Mouse (Mus musculus): ENCODE measurements around the gene Ltb4r1. TPM values are rescaled to one million over a fixed set of nuclear protein-coding genes. Genes with fewer than 3 reads are reported as not detected.

Ltb4r1 gene
- polyA plus RNA-seq, 1 experiment from 2014 or later: 4.8 TPM

DNA sequence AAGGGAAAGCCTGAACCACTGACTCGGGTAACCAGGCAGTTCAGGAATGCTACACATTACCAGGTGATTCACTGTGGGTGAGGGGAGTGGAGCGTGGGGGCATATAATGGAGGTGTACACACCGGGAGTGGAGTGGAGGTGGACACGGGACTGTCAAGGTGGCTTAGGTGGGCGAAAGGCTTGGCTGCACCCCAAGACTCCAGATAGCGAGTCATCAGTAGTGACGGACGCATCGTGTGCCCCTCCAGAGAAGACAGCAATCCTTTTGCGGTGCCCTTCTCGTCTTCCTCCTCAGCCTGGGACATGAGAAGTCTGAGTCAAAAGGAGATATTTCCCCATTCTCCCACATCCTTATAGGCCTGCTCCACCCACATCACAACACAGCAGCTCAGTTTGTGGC lies 12.0 kb downstream of the Ltb4r1 start:
- Histone ChIP-seq H3K9ac (ENCODE audit: low read length) (no peak overlapping the region), H3K27ac (ENCODE audit: low read length) (no peak overlapping the region; the same call in 1 of the 2 replicates), H3K4me1 (ENCODE audit: control insufficient read depth, insufficient read depth, low read length) (peaks cover 19% of the 10 kb centered on the region; the same call in 1 of the 2 replicates), H3K4me2 (ENCODE audit: low read depth, low read length) (no peak overlapping the region), H3K4me3 (replicated peaks; ENCODE audit: low read length) (no peak overlapping the region), H3K27me3 (ENCODE audit: control insufficient read depth, insufficient read depth, low read length) (no peaks in the 10 kb centered on the region), H3K9me3 (replicated peaks; ENCODE audit: control insufficient read depth, low read length) (no peaks in the 10 kb centered on the region), H3K36me3 (ENCODE audit: control insufficient read depth, insufficient read depth, low read length) (no peaks in the 10 kb centered on the region)
- no peak for ATAC-seq (ENCODE audit: insufficient read depth, low FRiP score)
- WGBS: 83% methylated on average over 11 of the region's 11 CpGs

DNA sequence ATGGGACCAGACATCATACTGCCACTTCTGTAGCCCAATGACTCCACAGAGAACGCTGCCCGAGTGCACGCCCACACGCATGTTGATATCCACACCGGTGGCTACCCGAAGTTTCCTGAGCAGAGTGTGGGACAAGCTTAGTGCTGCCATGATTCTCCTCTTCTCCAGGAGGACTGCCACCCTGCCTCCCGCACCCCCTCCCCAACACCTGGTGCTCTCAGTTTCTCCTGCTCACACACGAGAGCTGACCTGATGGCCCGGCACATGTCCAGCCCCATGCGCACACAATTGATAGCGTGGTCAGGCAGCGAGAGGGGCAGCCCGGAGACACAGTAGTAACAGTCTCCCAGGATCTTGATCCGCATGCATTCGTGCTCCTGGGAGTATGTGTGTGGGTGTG lies 12.9 kb downstream of the Ltb4r1 start:
- no peak overlapping the region for H3K9ac ChIP-seq (ENCODE audit: low read length)
- no peak for ATAC-seq (ENCODE audit: insufficient read depth, low FRiP score)
- H3K27ac ChIP-seq (ENCODE audit: low read length): no peak overlapping the region
- no peak overlapping the region for H3K4me2 ChIP-seq (ENCODE audit: low read depth, low read length)
- peaks cover 25% of the 10 kb centered on the region; the same call in 1 of the 2 replicates for H3K4me1 ChIP-seq (ENCODE audit: control insufficient read depth, insufficient read depth, low read length)
- H3K27me3 ChIP-seq (ENCODE audit: control insufficient read depth, insufficient read depth, low read length): no peaks in the 10 kb centered on the region
- H3K9me3 ChIP-seq (replicated peaks; ENCODE audit: control insufficient read depth, low read length): no peaks in the 10 kb centered on the region
- no peak overlapping the region for H3K4me3 ChIP-seq (replicated peaks; ENCODE audit: low read length)
- 91% methylated on average over 15 of the region's 15 CpGs for WGBS
- H3K36me3 ChIP-seq (ENCODE audit: control insufficient read depth, insufficient read depth, low read length): no peaks in the 10 kb centered on the region

DNA sequence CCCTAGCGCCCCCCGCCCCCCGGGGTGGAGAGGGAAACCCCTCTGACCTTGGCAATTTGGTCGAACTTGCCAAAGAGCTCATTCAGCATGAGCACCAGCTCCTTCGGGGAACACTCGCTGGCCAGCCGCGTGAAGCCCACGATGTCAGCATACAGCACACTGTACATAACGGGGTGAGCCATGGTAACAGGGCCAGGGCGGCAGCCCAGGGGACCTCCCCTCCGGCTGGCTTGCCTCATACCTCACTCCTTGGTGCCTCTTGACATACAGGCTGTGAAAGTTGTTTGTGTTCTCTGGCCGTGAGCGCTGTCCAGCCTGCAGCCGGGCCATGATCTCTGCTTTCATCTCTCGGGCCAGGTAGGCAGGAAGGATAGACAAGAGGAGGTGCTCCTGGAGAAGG lies 13.9 kb downstream of the Ltb4r1 start:
- Histone ChIP-seq H3K36me3 (ENCODE audit: control insufficient read depth, insufficient read depth, low read length) (no peaks in the 10 kb centered on the region), H3K9me3 (replicated peaks; ENCODE audit: control insufficient read depth, low read length) (no peaks in the 10 kb centered on the region), H3K4me2 (ENCODE audit: low read depth, low read length) (no peak overlapping the region), H3K4me3 (replicated peaks; ENCODE audit: low read length) (no peak overlapping the region), H3K4me1 (ENCODE audit: control insufficient read depth, insufficient read depth, low read length) (peaks cover 27% of the 10 kb centered on the region; the same call in 1 of the 2 replicates), H3K27me3 (ENCODE audit: control insufficient read depth, insufficient read depth, low read length) (no peaks in the 10 kb centered on the region), H3K27ac (ENCODE audit: low read length) (no peak overlapping the region), H3K9ac (ENCODE audit: low read length) (no peak overlapping the region)
- WGBS: 52% methylated on average over 16 of the region's 16 CpGs
- no peak for ATAC-seq (ENCODE audit: insufficient read depth, low FRiP score)

DNA sequence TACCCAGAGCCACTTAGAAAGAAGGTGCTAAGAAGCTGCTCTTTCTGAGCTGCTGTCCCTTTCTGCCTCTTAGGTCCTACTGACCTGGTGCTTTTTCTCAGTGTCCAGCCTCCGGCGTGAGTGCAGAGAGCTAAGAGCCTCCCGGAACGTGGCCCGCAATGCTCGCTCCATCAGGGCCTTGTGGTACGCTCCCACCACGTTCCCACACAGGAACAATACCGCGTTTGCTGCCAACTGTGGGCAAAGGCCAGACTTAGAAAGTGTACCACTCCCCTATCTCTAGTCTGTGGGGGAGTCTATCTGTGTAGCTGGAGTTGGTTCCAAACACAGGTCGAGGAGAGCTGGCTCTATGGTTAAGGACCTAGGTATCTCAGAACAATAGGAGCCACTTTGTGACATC lies 15.0 kb downstream of the Ltb4r1 start:
- Histone ChIP-seq H3K9me3 (replicated peaks; ENCODE audit: control insufficient read depth, low read length) (no peaks in the 10 kb centered on the region), H3K4me1 (ENCODE audit: control insufficient read depth, insufficient read depth, low read length) (peaks cover 27% of the 10 kb centered on the region; the same call in 1 of the 2 replicates), H3K27ac (ENCODE audit: low read length) (no peak overlapping the region), H3K36me3 (ENCODE audit: control insufficient read depth, insufficient read depth, low read length) (no peaks in the 10 kb centered on the region), H3K27me3 (ENCODE audit: control insufficient read depth, insufficient read depth, low read length) (0 out of 2 replicates have a peak, but pooled peaks cover 3% of the 10 kb centered on the region), H3K4me3 (replicated peaks; ENCODE audit: low read length) (no peak overlapping the region), H3K9ac (ENCODE audit: low read length) (no peak overlapping the region), H3K4me2 (ENCODE audit: low read depth, low read length) (no peak overlapping the region)
- no peak for ATAC-seq (ENCODE audit: insufficient read depth, low FRiP score)
- 83% methylated on average over 11 of the region's 11 CpGs for WGBS

DNA sequence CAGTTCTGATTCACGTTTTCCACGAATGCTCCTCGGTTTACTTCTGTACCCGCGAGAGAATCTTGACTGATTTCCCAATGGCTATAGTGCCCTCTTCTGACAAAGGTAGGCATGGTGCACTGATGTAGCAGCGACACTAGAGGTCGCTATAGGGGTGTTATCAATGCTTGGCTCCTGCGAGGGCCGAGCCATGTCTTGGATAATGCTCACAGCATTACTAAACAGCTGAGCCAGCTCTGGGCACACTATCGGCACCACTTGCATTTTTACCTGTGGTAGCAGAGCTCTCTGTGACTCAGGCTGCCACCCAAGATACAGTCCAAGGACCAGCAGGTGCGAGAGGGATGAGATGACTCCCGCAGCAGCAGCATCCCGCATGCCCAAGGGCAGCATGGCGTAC lies 15.5 kb downstream of the Ltb4r1 start:
- H3K9me3 ChIP-seq (replicated peaks; ENCODE audit: control insufficient read depth, low read length): no peaks in the 10 kb centered on the region
- WGBS: 16% methylated on average over 14 of the region's 14 CpGs
- H3K36me3 ChIP-seq (ENCODE audit: control insufficient read depth, insufficient read depth, low read length): no peaks in the 10 kb centered on the region
- H3K27me3 ChIP-seq (ENCODE audit: control insufficient read depth, insufficient read depth, low read length): 0 out of 2 replicates have a peak, but pooled peaks cover 3% of the 10 kb centered on the region
- peak; percentile 71; the same call in 1 of the 2 replicates for ATAC-seq (ENCODE audit: insufficient read depth, low FRiP score)
- 0 out of 2 replicates have a peak overlapping the region, but pooled peaks have one; percentile 10 for H3K4me3 ChIP-seq (replicated peaks; ENCODE audit: low read length)
- peaks cover 27% of the 10 kb centered on the region; the same call in 1 of the 2 replicates for H3K4me1 ChIP-seq (ENCODE audit: control insufficient read depth, insufficient read depth, low read length)
- H3K4me2 ChIP-seq (ENCODE audit: low read depth, low read length): peak overlapping the region; percentile 41
- H3K9ac ChIP-seq (ENCODE audit: low read length): peak overlapping the region; percentile 46; the same call in 1 of the 2 replicates
- H3K27ac ChIP-seq (ENCODE audit: low read length): no peak overlapping the region

DNA sequence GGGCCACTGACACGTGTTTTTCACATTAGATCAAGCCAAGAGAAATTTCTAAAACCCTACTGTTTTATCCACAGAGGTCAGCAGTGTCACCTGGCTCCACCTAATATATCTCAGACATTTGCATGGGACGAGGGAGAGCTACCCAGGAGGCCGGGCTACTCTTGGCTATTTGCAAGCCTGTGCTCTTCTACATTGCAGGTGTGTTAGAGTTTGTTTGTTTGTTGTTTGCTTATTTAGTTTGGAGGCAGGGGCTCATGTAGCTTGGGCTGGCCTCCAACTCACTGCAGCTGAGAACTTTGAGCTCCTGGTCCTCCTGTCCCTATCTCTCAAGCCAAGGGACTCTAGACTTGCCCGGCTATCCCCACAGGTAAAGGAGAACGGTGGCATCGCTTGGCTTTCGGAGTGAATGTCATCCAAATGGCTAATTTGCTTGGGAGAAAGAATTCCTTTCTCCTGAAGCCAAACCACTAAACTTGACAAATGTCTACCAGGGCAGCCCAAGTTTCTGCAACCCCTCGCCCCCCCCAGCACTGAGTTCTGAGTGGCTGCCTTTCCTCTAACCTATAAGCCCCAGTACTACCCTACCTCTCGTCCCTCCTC lies 16.7 kb downstream of the Ltb4r1 start:
- H3K36me3 ChIP-seq (ENCODE audit: control insufficient read depth, insufficient read depth, low read length): no peaks in the 10 kb centered on the region
- no peaks in the 10 kb centered on the region for H3K9me3 ChIP-seq (replicated peaks; ENCODE audit: control insufficient read depth, low read length)
- no peak for ATAC-seq (ENCODE audit: insufficient read depth, low FRiP score)
- peak overlapping the region; percentile 49 for H3K4me3 ChIP-seq (replicated peaks; ENCODE audit: low read length)
- H3K4me1 ChIP-seq (ENCODE audit: control insufficient read depth, insufficient read depth, low read length): peaks cover 21% of the 10 kb centered on the region; the same call in 1 of the 2 replicates
- peak overlapping the region; percentile 69; the same call in 1 of the 2 replicates for H3K9ac ChIP-seq (ENCODE audit: low read length)
- peak overlapping the region; percentile 68 for H3K4me2 ChIP-seq (ENCODE audit: low read depth, low read length)
- H3K27me3 ChIP-seq (ENCODE audit: control insufficient read depth, insufficient read depth, low read length): 0 out of 2 replicates have a peak, but pooled peaks cover 3% of the 10 kb centered on the region
- 58% methylated on average over 9 of the region's 9 CpGs for WGBS
- peak overlapping the region; percentile 67; the same call in 1 of the 2 replicates for H3K27ac ChIP-seq (ENCODE audit: low read length)

DNA sequence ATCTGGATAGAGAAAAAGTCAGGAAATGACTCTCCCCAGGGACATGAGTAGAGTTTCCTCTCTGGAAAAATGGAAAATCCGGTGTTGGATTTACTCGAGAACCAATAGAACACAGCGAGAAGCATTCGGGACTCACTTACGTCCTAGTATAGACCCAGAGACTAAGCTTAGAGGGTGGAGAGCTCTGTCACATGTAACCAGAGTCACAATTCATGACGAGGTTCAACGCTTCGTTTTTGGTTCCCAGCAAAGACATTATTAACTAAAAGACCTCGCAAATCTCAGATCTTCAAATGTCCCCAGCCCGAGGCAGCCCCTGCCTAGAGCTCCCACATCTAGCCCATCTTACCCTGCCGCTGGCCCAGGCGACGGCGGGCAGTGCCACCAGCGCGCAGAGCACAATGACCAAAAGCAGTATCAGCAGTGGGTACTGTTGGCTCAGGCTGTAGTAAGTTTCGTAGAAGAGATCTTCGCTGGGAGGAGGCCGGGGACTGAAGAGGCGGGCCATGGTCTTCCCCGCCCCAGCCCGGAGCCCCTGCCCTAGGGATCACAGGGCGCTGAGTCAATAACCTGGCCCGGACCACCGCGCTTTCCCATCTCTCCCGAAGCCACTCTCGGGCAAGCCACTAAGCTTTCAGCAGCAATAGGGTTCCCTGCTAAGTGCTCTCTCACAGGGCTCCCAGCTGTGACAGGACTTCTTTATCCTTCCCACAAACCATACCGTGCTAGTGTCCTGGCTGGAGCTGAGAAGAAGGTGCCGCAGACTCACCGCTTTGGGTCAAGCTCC lies 17.6 kb downstream of the Ltb4r1 start:
- Histone ChIP-seq H3K27ac (ENCODE audit: low read length) (peak overlapping the region; percentile 67), H3K27me3 (ENCODE audit: control insufficient read depth, insufficient read depth, low read length) (0 out of 2 replicates have a peak, but pooled peaks cover 8% of the 10 kb centered on the region), H3K4me2 (ENCODE audit: low read depth, low read length) (peak overlapping the region; percentile 68), H3K4me3 (replicated peaks; ENCODE audit: low read length) (peak overlapping the region; percentile 49), H3K36me3 (ENCODE audit: control insufficient read depth, insufficient read depth, low read length) (no peaks in the 10 kb centered on the region), H3K9ac (ENCODE audit: low read length) (peak overlapping the region; percentile 69), H3K9me3 (replicated peaks; ENCODE audit: control insufficient read depth, low read length) (no peaks in the 10 kb centered on the region), H3K4me1 (ENCODE audit: control insufficient read depth, insufficient read depth, low read length) (peaks cover 26% of the 10 kb centered on the region; the same call in 1 of the 2 replicates)
- WGBS: 6% methylated on average over 31 of the region's 31 CpGs
- peak; percentile 46 for ATAC-seq (ENCODE audit: insufficient read depth, low FRiP score)

DNA sequence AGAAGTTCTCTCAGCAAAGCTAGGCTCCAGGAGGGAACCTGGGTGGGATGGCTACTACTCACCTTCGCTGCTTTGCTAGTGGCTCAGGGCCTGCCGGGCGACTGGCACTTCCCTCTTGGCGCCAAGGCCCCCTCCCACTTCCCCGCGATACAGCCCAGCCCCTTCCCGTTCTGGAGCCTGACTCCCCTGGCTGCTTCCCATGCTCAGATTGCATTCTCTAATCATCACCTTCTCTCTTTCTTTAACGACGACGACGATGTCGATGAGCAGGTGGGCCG lies 18.1 kb downstream of the Ltb4r1 start, which contains the start of gene Adcy4:
TSS of gene Adcy4 (minus strand) at position 138 of the 278 bp plus-strand sequence.
- H3K36me3 ChIP-seq (ENCODE audit: control insufficient read depth, insufficient read depth, low read length): no peaks in the 10 kb centered on the region
- 15% methylated on average over 13 of the region's 13 CpGs for WGBS
- H3K4me2 ChIP-seq (ENCODE audit: low read depth, low read length): peak within 1 kb of the TSS; percentile 68
- no peak for ATAC-seq (ENCODE audit: insufficient read depth, low FRiP score)
- peak within 1 kb of the TSS; percentile 49 for H3K4me3 ChIP-seq (replicated peaks; ENCODE audit: low read length)
- H3K27me3 ChIP-seq (ENCODE audit: control insufficient read depth, insufficient read depth, low read length): 0 out of 2 replicates have a peak, but pooled peaks cover 8% of the 10 kb centered on the region
- H3K4me1 ChIP-seq (ENCODE audit: control insufficient read depth, insufficient read depth, low read length): peaks cover 29% of the 10 kb centered on the region; the same call in 1 of the 2 replicates
- H3K27ac ChIP-seq (ENCODE audit: low read length): peak within 1 kb of the TSS; percentile 67
- peak within 1 kb of the TSS; percentile 69 for H3K9ac ChIP-seq (ENCODE audit: low read length)
- no peaks in the 10 kb centered on the region for H3K9me3 ChIP-seq (replicated peaks; ENCODE audit: control insufficient read depth, low read length)

DNA sequence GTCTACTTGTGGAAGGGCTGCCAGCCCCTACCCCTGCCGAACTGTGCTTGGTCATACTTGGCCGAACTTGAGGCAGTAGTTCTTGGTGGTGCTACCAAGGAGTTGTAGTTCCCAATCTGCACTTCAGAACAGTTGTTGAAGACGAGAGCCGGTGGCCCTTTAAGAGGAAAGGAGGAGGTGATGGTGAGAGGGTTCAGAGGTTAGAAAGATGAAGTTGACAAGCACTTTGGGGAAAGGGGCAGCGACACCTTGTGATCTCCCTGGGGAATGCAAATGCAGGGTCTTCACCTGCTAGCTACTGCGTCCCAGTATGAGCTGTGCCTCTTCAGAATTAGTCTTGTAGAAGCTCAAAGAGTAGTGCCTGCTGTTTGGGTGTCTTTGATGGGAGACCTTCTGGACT lies 19.4 kb downstream of the Ltb4r1 start:
- 42% methylated on average over 6 of the region's 6 CpGs for WGBS
- 0 out of 2 replicates have a peak, but pooled peaks cover 8% of the 10 kb centered on the region for H3K27me3 ChIP-seq (ENCODE audit: control insufficient read depth, insufficient read depth, low read length)
- no peak overlapping the region for H3K9ac ChIP-seq (ENCODE audit: low read length)
- no peaks in the 10 kb centered on the region for H3K9me3 ChIP-seq (replicated peaks; ENCODE audit: control insufficient read depth, low read length)
- no peak overlapping the region for H3K4me2 ChIP-seq (ENCODE audit: low read depth, low read length)
- H3K36me3 ChIP-seq (ENCODE audit: control insufficient read depth, insufficient read depth, low read length): no peaks in the 10 kb centered on the region
- H3K27ac ChIP-seq (ENCODE audit: low read length): no peak overlapping the region
- no peak overlapping the region for H3K4me3 ChIP-seq (replicated peaks; ENCODE audit: low read length)
- H3K4me1 ChIP-seq (ENCODE audit: control insufficient read depth, insufficient read depth, low read length): peaks cover 29% of the 10 kb centered on the region; the same call in 1 of the 2 replicates
- no peak for ATAC-seq (ENCODE audit: insufficient read depth, low FRiP score)

Measured in stomach, embryonic 16.5 days (tissue).